8 mouse cellular contexts compared by ENCODE assay signal in the genomic region with DNA sequence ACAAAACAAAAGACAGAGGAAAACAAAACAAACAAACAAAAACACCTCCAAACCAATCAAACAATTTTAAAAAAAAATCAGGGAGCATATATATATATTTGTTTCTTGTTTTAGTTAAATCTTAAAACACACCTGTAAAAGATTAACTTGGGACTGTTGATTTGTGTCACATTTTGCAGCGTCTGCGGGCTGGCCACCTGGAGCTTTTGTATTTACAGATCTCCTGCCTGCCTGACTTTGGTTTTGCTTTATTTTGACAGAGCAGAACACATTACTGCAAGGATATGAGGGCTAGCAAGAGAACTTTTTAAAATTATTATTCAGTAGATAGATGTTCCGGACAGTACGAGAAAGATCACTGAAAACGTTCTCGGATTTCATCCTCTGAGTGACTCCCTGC. TPM values are rescaled to one million over a fixed set of nuclear protein-coding genes. Genes with fewer than 3 reads are reported as not detected.
DNase-seq lines count a peak whose midpoint lies in the region; ATAC-seq and TF ChIP-seq lines count a peak whose summit lies in the region.
"Had no signal": no experiment of that assay in that cellular context is flagged by ENCODE, and none has a peak within 500 bp of the region (broad histone marks: within the 10 kb centered on the region; RNA-seq: fewer than 3 reads in every experiment).

No protein-coding gene starts in this region.

- peak; percentile 50 for DNase-seq in kidney, adult 2 months
- no peak for DNase-seq in kidney, adult 11 months
- DNase-seq in embryonic facial prominence, embryonic 11.5 days (ENCODE audit: low spot score) = peak; percentile 48
- DNase-seq in liver, adult 2 months (ENCODE audit: extremely low read depth, low read depth, low spot score) = peak; percentile 64
- no peak for DNase-seq in frontal cortex, postnatal 14 days (ENCODE audit: low spot score in 2 of 2)
- DNase-seq: cerebellum, postnatal 14 days had no signal

- H3K27ac ChIP-seq in kidney, adult 2 months (ENCODE audit: insufficient read depth, low read depth, low read length) = no peak overlapping the region
- peak overlapping the region; percentile 89 for H3K27ac ChIP-seq in embryonic facial prominence, embryonic 11.5 days (replicated peaks; ENCODE audit: low read depth, low read length)
- peak overlapping the region; percentile 84 for H3K27ac ChIP-seq in heart, embryonic 16.5 days (ENCODE audit: low read length)
- H3K27ac ChIP-seq in liver, adult 2 months (replicated peaks; ENCODE audit: insufficient read depth, low read depth, low read length) = no peak overlapping the region

- H3K4me1 ChIP-seq in kidney, adult 2 months (ENCODE audit: control insufficient read depth, insufficient read depth, low read length) = peaks cover 14% of the 10 kb centered on the region
- H3K4me1 ChIP-seq in embryonic facial prominence, embryonic 11.5 days (ENCODE audit: control insufficient read depth, insufficient read depth, low read length) = peaks cover 14% of the 10 kb centered on the region
- peaks cover 61% of the 10 kb centered on the region for H3K4me1 ChIP-seq in heart, embryonic 16.5 days (ENCODE audit: control insufficient read depth, insufficient read depth, low read length)
- peaks cover 23% of the 10 kb centered on the region for H3K4me1 ChIP-seq in liver, adult 2 months (ENCODE audit: control insufficient read depth, insufficient read depth, low read length)

- no peak overlapping the region for H3K4me3 ChIP-seq in kidney, adult 2 months (ENCODE audit: insufficient read depth, low read depth, low read length)
- H3K4me3 ChIP-seq in embryonic facial prominence, embryonic 11.5 days (ENCODE audit: low read depth, low read length) = no peak overlapping the region
- no peak overlapping the region for H3K4me3 ChIP-seq in heart, embryonic 16.5 days (ENCODE audit: low read length)
- H3K4me3 ChIP-seq in liver, adult 2 months (ENCODE audit: insufficient read depth, low read depth, low read length) = no peak overlapping the region

- no peaks in the 10 kb centered on the region for H3K79me2 ChIP-seq in liver, adult 2 months (ENCODE audit: control insufficient read depth, insufficient read depth, low read length)

- peak overlapping the region; percentile 45; the same call in 1 of the 2 replicates for H3K9ac ChIP-seq in embryonic facial prominence, embryonic 11.5 days (replicated peaks; ENCODE audit: low read length)
- peak overlapping the region; percentile 68 for H3K9ac ChIP-seq in heart, embryonic 16.5 days (ENCODE audit: low read length)
- H3K9ac ChIP-seq in liver, adult 2 months (ENCODE audit: low read depth, low read length) = no peak overlapping the region

- no peaks in the 10 kb centered on the region for H3K36me3 ChIP-seq in kidney, adult 2 months (ENCODE audit: control insufficient read depth, insufficient read depth, low read length)
- no peaks in the 10 kb centered on the region for H3K36me3 ChIP-seq in embryonic facial prominence, embryonic 11.5 days (replicated peaks; ENCODE audit: control insufficient read depth, insufficient read depth, low read depth, low read length)
- no peaks in the 10 kb centered on the region for H3K36me3 ChIP-seq in heart, embryonic 16.5 days (ENCODE audit: control insufficient read depth, insufficient read depth)
- peaks cover 30% of the 10 kb centered on the region for H3K36me3 ChIP-seq in liver, adult 2 months (ENCODE audit: control insufficient read depth, insufficient read depth, low read length)

- TF ChIP-seq CTCF in kidney, adult 2 months (conservative IDR thresholded peaks at IDR 0.05; ENCODE audit: insufficient read depth, insufficient read length, low read depth, low read length) = no peak
- TF ChIP-seq CTCF in liver, adult 2 months (IDR thresholded peaks at IDR 0.05; ENCODE audit: low read depth, low read length) = no peak

- ATAC-seq in embryonic facial prominence, embryonic 11.5 days (replicated peaks; ENCODE audit: insufficient number of reproducible peaks, low FRiP score, low TSS enrichment, low read depth) = no peak
- ATAC-seq in heart, embryonic 16.5 days (replicated peaks; ENCODE audit: extremely low read depth, insufficient read depth, low FRiP score) = no peak
- no peak for ATAC-seq in megakaryocyte-erythroid progenitor cell, adult 5-6 weeks (replicated peaks; ENCODE audit: low FRiP score, low TSS enrichment, poor library complexity, severe bottlenecking)

- no peak overlapping the region for H3K4me2 ChIP-seq in embryonic facial prominence, embryonic 11.5 days (ENCODE audit: low read depth, low read length)
- H3K4me2 ChIP-seq in heart, embryonic 16.5 days (ENCODE audit: low read depth, low read length) = 0 out of 2 replicates have a peak overlapping the region, but pooled peaks have one; percentile 1

- no peaks in the 10 kb centered on the region for H3K9me3 ChIP-seq in embryonic facial prominence, embryonic 11.5 days (replicated peaks; ENCODE audit: control insufficient read depth, low read length)
- H3K9me3 ChIP-seq in heart, embryonic 16.5 days (replicated peaks; ENCODE audit: control insufficient read depth, low read length) = no peaks in the 10 kb centered on the region

- WGBS in kidney, adult 2 months = 51% methylated on average over 6 of the region's 6 CpGs
- 4% methylated on average over 6 of the region's 6 CpGs for WGBS in embryonic facial prominence, embryonic 11.5 days
- WGBS in heart, embryonic 16.5 days = 22% methylated on average over 6 of the region's 6 CpGs
- WGBS in liver, adult 2 months = 30% methylated on average over 6 of the region's 6 CpGs

- no peak for TF ChIP-seq POLR2A in kidney, adult 2 months (IDR thresholded peaks at IDR 0.05; ENCODE audit: low read depth, low read length)
- TF ChIP-seq POLR2A in liver, adult 2 months (IDR thresholded peaks at IDR 0.05; ENCODE audit: extremely low read depth, insufficient read depth, low read length) = no peak

- H3K27me3 ChIP-seq in kidney, adult 2 months (replicated peaks; ENCODE audit: control insufficient read depth, insufficient read depth, low read length) = no peaks in the 10 kb centered on the region
- no peaks in the 10 kb centered on the region for H3K27me3 ChIP-seq in embryonic facial prominence, embryonic 11.5 days (ENCODE audit: control insufficient read depth, insufficient read depth, low read length)
- no peaks in the 10 kb centered on the region for H3K27me3 ChIP-seq in heart, embryonic 16.5 days (ENCODE audit: control insufficient read depth, insufficient read depth, low read length)
- H3K27me3 ChIP-seq in liver, adult 2 months (ENCODE audit: control insufficient read depth, insufficient read depth, low read length) = no peaks in the 10 kb centered on the region

RNA-seq across cellular contexts. Expression of a gene that starts 22.8 kb away (rescaled TPM):
- 0.10 and 0.28 TPM in 2 replicates for polyA plus RNA-seq in kidney, adult 2 months (2012; rRNA removed)
- 103 and 119 TPM in 2 replicates for polyA plus RNA-seq in embryonic facial prominence, embryonic 11.5 days (2014; fragmentation: Nextera tagmentation; extraction: Ambion mirVana)
- polyA plus RNA-seq in heart, embryonic 16.5 days (2015; fragmentation: Nextera tagmentation; extraction: Ambion mirVana) = 46.3 and 56.0 TPM in 2 replicates
- 0.46 and 1.3 TPM in 2 replicates for total RNA-seq in liver, adult 2 months (2014; rRNA removed)
- 0.09 and 0.10 TPM in 2 replicates for polyA plus RNA-seq in liver, adult 2 months (2012; rRNA removed)
- total RNA-seq in megakaryocyte-erythroid progenitor cell, adult 5-6 weeks (2014; fragmentation: Nextera tagmentation) = 59.5 and 80.1 TPM in 2 replicates
- total RNA-seq in megakaryocyte-erythroid progenitor cell, adult 5-6 weeks (2017) = 89.0 and 110 TPM in 2 replicates

Comparison
In these comparisons a context has a peak if more than half of its experiments do, and no peak if none do; other contexts are left out.
1. DNase-seq: peak in kidney, adult 2 months (single experiment), embryonic facial prominence, embryonic 11.5 days (single experiment) and liver, adult 2 months (single experiment); none in kidney, adult 11 months (single experiment) and frontal cortex, postnatal 14 days (0 of 2).
2. H3K27ac ChIP-seq: peak in embryonic facial prominence, embryonic 11.5 days (single experiment) and heart, embryonic 16.5 days (single experiment); none in kidney, adult 2 months (single experiment) and liver, adult 2 months (single experiment).
3. RNA of a gene that starts 22.8 kb away (polyA plus RNA-seq): 103 to 119 TPM in embryonic facial prominence, embryonic 11.5 days and 46.3 to 56.0 TPM in heart, embryonic 16.5 days; 0.10 to 0.28 TPM in kidney, adult 2 months and 0.09 to 0.10 TPM in liver, adult 2 months; every median in the first group is over 10 times any median in the second.